Mouse (Mus musculus) liver, postnatal 0 days (tissue): ENCODE results near the gene Tesk2.

Experiments used
- CTCF ChIP-seq: sonication (generic); IDR thresholded peaks from 2 replicates; pipeline ENCODE4 v1.5.1; 2016; ENCODE audit warnings: antibody characterized with exemption, low read depth
- EP300 ChIP-seq: IDR thresholded peaks from 2 replicates; pipeline ENCODE4 v1.6.1; 2016; ENCODE audit warnings: antibody characterized with exemption, low read depth, mild to moderate bottlenecking

GRCm38 (mm10) chr4:116844324-116844723, 123.6 kb downstream of the Tesk2 start:
- TF ChIP-seq CTCF = no peak
- TF ChIP-seq EP300 = no peak
